Mouse (Mus musculus): ENCODE data around the gene Tmem38b.

Tmem38b gene

DNA sequence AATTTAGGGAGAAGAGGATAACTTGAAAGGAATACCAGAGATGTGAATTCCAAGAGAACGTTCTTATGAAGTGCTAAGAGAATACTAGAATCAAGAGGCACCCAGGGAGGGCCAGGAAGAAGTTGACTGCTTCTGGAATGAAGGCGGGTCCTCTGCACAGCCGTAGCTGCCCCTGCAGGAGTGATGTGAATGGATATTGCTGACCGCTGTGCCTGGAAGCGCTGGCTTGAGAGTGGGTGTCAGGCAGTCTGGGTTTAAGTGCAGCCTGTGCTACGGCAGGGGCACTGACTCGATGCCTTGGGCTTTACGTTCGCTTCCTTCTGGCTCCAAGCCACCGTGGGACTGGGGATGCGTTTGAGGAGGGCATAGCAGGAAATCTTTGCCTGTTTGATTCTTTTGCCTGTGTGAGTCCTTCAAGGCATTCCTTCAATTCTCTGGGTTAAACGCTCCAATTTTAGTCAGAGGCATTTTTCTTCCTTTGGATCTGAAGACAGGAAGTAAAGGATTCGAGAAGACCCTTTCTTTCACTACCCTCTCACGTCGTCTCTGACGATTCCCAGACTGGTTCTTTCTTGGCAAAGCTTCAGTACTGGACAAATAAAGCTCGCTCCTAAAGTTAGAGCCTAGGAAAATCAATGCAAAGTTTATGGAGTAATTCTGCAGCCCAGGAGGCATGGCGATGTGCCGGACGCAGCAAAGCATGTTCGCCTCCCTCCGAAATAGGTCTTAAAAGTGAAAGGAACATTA is 60.7 kb downstream of the Tmem38b start:
- DNase-seq = no peak

DNA sequence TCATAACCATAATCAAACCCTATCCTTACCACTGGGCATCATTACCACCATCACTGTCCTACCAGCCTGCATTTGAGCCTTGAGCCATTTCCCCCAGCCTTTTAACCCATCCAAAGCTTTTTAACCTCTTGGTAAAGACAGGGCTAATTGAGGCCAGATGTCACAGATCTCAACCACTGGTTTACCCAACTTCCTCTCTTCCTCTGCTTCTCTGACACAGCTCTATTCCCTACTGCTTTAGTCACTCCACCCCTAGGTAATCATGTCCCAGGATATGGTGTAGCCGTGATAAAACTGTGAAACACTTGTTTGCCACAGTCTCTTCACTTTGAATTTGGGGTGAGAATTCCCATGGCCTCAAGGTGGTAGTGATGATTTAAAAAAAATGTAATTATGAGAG is 69.5 kb downstream of the Tmem38b start:
- DNase-seq = no peak

DNA sequence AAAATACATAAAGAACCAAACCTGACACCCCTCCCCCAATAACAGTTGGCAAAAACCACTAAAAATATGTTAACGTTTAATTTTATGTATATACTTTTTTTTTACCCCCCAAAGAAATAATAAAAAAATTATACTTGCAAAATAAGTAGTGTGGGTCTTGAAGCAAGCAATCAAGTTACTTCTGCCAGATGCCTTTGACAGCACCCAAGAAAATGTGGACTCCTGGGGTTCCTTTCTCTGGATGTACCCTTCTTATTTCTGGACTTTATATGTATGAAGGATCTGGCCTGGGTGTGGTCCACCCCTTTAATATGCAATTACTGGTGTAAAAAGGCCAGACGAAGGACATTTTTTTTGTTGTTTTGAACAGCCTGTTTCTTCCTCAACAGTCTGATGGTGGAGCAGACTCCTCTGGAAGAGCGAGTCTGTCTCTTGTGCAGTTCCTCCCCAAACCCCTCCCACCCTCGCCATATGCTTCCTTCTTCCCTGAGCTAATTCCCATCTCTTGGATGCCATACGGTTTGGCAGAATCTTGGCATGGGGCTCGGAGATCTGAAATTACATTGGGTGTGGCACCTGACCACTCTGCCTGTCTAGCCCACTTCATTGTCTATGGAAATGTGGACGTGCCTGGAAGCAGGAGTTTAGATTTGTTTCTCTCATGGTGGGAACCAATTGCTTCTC is 70.4 kb downstream of the Tmem38b start:
- no peak for DNase-seq

DNA sequence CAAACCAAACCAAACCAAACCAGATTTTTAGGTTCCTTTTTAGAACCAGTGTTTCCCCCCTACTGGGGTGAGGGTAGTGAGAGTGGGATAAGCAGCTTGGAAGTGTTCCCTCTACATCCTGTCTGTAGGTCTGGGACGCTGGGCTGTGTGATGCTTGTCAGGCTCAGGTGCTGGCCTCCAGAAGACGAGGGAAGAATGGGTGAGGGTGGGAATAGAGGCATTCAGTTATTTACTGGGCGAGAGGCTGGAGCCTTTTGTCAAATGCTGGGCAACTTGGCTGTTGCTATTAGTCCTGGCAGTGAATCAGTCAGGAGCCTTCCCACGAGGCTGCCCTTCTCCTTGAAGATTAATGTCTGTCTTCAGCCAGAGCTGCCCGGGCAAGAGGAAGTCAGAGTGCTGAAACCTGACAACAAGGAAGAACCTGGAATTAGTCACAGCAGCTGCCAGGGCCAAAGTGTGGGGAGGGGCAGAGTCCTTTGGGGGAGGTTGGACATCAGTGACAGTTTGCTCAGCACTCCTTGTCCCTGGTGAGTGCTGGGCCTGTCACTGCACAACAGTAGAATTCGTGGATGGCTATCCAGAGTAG is 74.6 kb downstream of the Tmem38b start:
- DNase-seq = no peak

DNA sequence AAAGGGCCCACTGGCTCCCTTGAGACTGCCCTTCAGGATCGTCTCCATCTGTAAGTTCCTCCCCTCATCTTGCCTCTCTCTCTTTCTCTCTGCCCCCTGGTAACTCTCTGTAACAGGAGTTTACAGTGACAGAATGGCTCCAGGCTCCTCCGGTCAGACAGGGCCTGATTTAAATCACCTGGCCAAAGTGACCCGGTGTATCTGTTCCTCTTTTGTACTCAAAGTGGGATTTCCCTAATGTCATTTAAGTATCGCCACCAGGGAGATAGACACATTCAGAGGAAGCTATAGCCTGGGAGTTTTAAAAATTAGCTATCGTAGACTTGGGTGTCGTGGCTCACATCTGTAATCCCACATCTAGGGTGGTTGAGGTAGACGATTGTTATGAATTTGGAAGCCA is 78.5 kb downstream of the Tmem38b start:
- no peak for DNase-seq

DNA sequence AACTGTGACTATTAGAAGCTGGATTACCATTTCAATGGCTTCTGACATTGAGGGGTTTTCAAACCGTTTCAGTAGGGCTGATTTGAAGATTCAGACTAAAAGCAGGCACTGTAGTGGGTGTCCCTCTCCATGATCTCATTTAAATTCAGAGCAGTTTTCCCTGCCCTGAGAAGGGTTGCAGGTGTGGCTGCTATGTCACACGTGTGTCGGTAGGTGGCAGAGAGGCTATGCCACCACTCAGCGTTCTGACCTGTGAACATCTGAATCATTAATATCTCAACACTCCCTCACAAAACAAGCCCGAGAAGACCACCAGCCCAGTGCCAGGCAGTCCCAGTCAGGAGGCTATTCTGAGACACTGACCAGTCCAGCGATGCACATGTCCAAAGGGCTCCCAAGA is 79.7 kb downstream of the Tmem38b start:
- DNase-seq = no peak

DNA sequence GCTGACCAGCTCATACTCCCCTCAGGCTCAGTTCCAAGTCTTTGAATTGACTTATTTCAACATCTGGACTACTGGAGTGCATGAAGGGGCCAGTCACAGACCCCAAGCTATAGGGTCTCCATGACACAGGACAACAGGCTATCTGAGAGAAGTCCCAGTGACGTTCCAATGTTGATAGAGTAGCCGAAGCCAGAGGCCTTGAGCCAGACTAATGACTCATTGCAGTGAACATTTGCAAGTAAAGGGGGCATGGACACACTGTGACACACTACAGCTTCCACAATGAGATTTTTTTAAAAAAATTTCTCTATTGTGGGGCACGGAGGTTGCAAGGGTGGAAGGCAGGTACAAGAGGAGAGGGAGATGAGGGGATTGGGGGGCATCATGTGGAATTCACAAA is 81.2 kb downstream of the Tmem38b start:
- DNase-seq = no peak
